Mouse (Mus musculus) forebrain, embryonic 15.5 days (tissue): Measurements from ENCODE around the gene Frmpd2. TPM values are rescaled to one million over a fixed set of nuclear protein-coding genes. Genes with fewer than 3 reads are reported as not detected.
"Not testable (repeated sequence)": the region's sequence is repeated elsewhere in the genome, so short reads cannot be mapped to it uniquely, and the experiment has no call there.

Experiments used
- ATAC-seq: fragments of 200-750 bp; cut with Nextera tagmentation; replicated peaks from 2 replicates; pipeline ENCODE4 v1.8.0; 2017; ENCODE audit warnings: mild to moderate bottlenecking, moderate TSS enrichment, moderate library complexity
- H3K27ac ChIP-seq: fragments of 300-500 bp; sonication (generic); replicated peaks from 2 replicates; pipeline ENCODE4 v1.5.1; 2015; ENCODE audit warnings: mild to moderate bottlenecking, inconsistent platforms
- H3K27me3 ChIP-seq: fragments of 300-500 bp; sonication (generic); 2 replicates; pipeline ENCODE4 v1.6.1; 2015; ENCODE audit warnings: inconsistent platforms
- H3K36me3 ChIP-seq: fragments of 300-500 bp; sonication (generic); 2 replicates; pipeline ENCODE4 v1.6.1; 2015; ENCODE audit warnings: mild to moderate bottlenecking, inconsistent platforms
- H3K4me1 ChIP-seq: fragments of 300-500 bp; sonication (generic); 2 replicates; pipeline ENCODE4 v1.6.1; 2015; ENCODE audit warnings: inconsistent platforms
- H3K4me2 ChIP-seq: fragments of 300-500 bp; sonication (generic); replicated peaks from 2 replicates; pipeline ENCODE4 v1.6.1; 2015; ENCODE audit warnings: mild to moderate bottlenecking, inconsistent platforms
- H3K4me3 ChIP-seq: fragments of 300-500 bp; sonication (generic); 2 replicates; pipeline ENCODE4 v1.5.1; 2015; ENCODE audit warnings: mild to moderate bottlenecking, inconsistent platforms
- H3K9ac ChIP-seq: fragments of 300-500 bp; sonication (generic); replicated peaks from 2 replicates; pipeline ENCODE4 v1.6.1; 2015; ENCODE audit warnings: mild to moderate bottlenecking, inconsistent platforms
- H3K9me3 ChIP-seq: fragments of 300-500 bp; sonication (generic); 2 replicates; pipeline ENCODE4 v1.6.1; 2016; ENCODE audit warnings: inconsistent platforms
- WGBS: fragments of 180-500 bp; shearing (Covaris S2); methylation state at CpG from one replicate; pipeline ENCODE4 v1.1.7; 2015; ENCODE audit warnings: mixed read lengths; 5-methylcytosine and 5-hydroxymethylcytosine counted together
- polyA plus RNA-seq: library from polyadenylated mRNA; unstranded; fragments of >200 nt; fragmentation: Nextera tagmentation; extraction: Ambion mirVana; gene quantifications from 2 replicates; pipeline ENCODE4 v1.2.1, GENCODE M21; 2015

Gene Frmpd2
- polyA plus RNA-seq: 0.03 and 0.04 TPM in 2 replicates

GRCm38 (mm10) chr14:33471331-33471730 is at the start of gene Frmpd2:
Gene Frmpd2 (plus strand): TSS chr14:33471696.
- H3K4me3 ChIP-seq: no peak within 1 kb of the TSS
- H3K27ac ChIP-seq: no peak within 1 kb of the TSS
- H3K9me3 ChIP-seq: no peaks in the 10 kb centered on the region
- H3K36me3 ChIP-seq: no peaks in the 10 kb centered on the region
- ATAC-seq: no peak
- WGBS: 23% methylated on average over 3 of the region's 3 CpGs
- no peaks in the 10 kb centered on the region for H3K27me3 ChIP-seq
- 0 out of 2 replicates have a peak, but pooled peaks cover 5% of the 10 kb centered on the region for H3K4me1 ChIP-seq
- no peak within 1 kb of the TSS for H3K9ac ChIP-seq
- H3K4me2 ChIP-seq: no peak within 1 kb of the TSS

GRCm38 (mm10) chr14:33423003-33423402 is 48.5 kb upstream of the Frmpd2 start:
- Histone ChIP-seq H3K9ac (no peak overlapping the region), H3K4me1 (no peaks in the 10 kb centered on the region), H3K4me2 (no peak overlapping the region), H3K4me3 (no peak overlapping the region), H3K9me3 (0 out of 2 replicates have a peak, but pooled peaks cover 5% of the 10 kb centered on the region), H3K36me3 (no peaks in the 10 kb centered on the region), H3K27me3 (no peaks in the 10 kb centered on the region), H3K27ac (no peak overlapping the region)
- no peak for ATAC-seq
- 80% methylated on average over 1 of the region's 1 CpGs for WGBS

GRCm38 (mm10) chr14:33424124-33424523 is 47.4 kb upstream of the Frmpd2 start:
- Histone ChIP-seq H3K9ac (no peak overlapping the region), H3K9me3 (0 out of 2 replicates have a peak, but pooled peaks cover 5% of the 10 kb centered on the region), H3K4me1 (no peaks in the 10 kb centered on the region), H3K4me3 (no peak overlapping the region), H3K36me3 (no peaks in the 10 kb centered on the region), H3K4me2 (no peak overlapping the region), H3K27ac (no peak overlapping the region), H3K27me3 (no peaks in the 10 kb centered on the region)
- no peak for ATAC-seq

- not testable (repeated sequence) for H3K4me3 ChIP-seq, ATAC-seq, H3K27me3 ChIP-seq, H3K4me1 ChIP-seq, H3K9me3 ChIP-seq, H3K9ac ChIP-seq, H3K27ac ChIP-seq, H3K36me3 ChIP-seq, H3K4me2 ChIP-seq
- 89% methylated on average over 4 of the region's 4 CpGs for WGBS
Measured at GRCm38 (mm10) chr14:33432485-33432884, 39.0 kb upstream of the Frmpd2 start.

GRCm38 (mm10) chr14:33443780-33444179 is 27.7 kb upstream of the Frmpd2 start:
- Histone ChIP-seq H3K9me3 (no peaks in the 10 kb centered on the region), H3K4me2 (no peak overlapping the region), H3K36me3 (no peaks in the 10 kb centered on the region), H3K9ac (no peak overlapping the region), H3K27me3 (no peaks in the 10 kb centered on the region), H3K4me1 (peaks cover 28% of the 10 kb centered on the region), H3K27ac (no peak overlapping the region), H3K4me3 (no peak overlapping the region)
- no peak for ATAC-seq
- 83% methylated on average over 2 of the region's 2 CpGs for WGBS

- no peak for ATAC-seq
- H3K9ac ChIP-seq: peak overlapping the region; percentile 88
- WGBS: 29% methylated on average over 3 of the region's 3 CpGs
- H3K9me3 ChIP-seq: no peaks in the 10 kb centered on the region
- H3K4me2 ChIP-seq: peak overlapping the region; percentile 59
- H3K4me3 ChIP-seq: peak overlapping the region; percentile 89
- H3K36me3 ChIP-seq: no peaks in the 10 kb centered on the region
- peak overlapping the region; percentile 90 for H3K27ac ChIP-seq
- H3K4me1 ChIP-seq: peaks cover 33% of the 10 kb centered on the region
- no peaks in the 10 kb centered on the region for H3K27me3 ChIP-seq
Measured at GRCm38 (mm10) chr14:33445962-33446361, 25.5 kb upstream of the Frmpd2 start.

- Histone ChIP-seq H3K36me3 (no peaks in the 10 kb centered on the region), H3K4me1 (peaks cover 35% of the 10 kb centered on the region), H3K9ac (peak overlapping the region; percentile 88), H3K4me2 (peak overlapping the region; percentile 59), H3K27me3 (no peaks in the 10 kb centered on the region), H3K4me3 (peak overlapping the region; percentile 89), H3K27ac (peak overlapping the region; percentile 90), H3K9me3 (no peaks in the 10 kb centered on the region)
- WGBS: 1% methylated on average over 67 of the region's 72 CpGs
- ATAC-seq: peak; percentile 59
Measured at GRCm38 (mm10) chr14:33446561-33447023, 24.9 kb upstream of the Frmpd2 start.

GRCm38 (mm10) chr14:33447027-33447569 is 24.4 kb upstream of the Frmpd2 start, which contains the start of gene Mapk8:
Gene Mapk8 (minus strand): TSS chr14:33447158.
- Histone ChIP-seq H3K27ac (peak within 1 kb of the TSS; percentile 90), H3K4me1 (peaks cover 35% of the 10 kb centered on the region), H3K4me3 (peak within 1 kb of the TSS; percentile 89), H3K36me3 (no peaks in the 10 kb centered on the region), H3K9ac (peak within 1 kb of the TSS; percentile 88), H3K9me3 (no peaks in the 10 kb centered on the region), H3K4me2 (peak within 1 kb of the TSS; percentile 59), H3K27me3 (no peaks in the 10 kb centered on the region)
- ATAC-seq: peak; percentile 98
- WGBS: under 1% methylated on average over 68 of the region's 70 CpGs

- Histone ChIP-seq H3K4me3 (no peak overlapping the region), H3K9ac (no peak overlapping the region), H3K9me3 (no peaks in the 10 kb centered on the region), H3K4me2 (no peak overlapping the region), H3K36me3 (no peaks in the 10 kb centered on the region), H3K4me1 (peaks cover 31% of the 10 kb centered on the region), H3K27me3 (no peaks in the 10 kb centered on the region), H3K27ac (no peak overlapping the region)
- ATAC-seq: no peak
- 81% methylated on average over 4 of the region's 4 CpGs for WGBS
Measured at GRCm38 (mm10) chr14:33448276-33448675, 23.2 kb upstream of the Frmpd2 start.

- Histone ChIP-seq H3K27ac (no peak overlapping the region; the same call in 1 of the 2 replicates), H3K4me2 (no peak overlapping the region), H3K9me3 (no peaks in the 10 kb centered on the region), H3K4me3 (no peak overlapping the region), H3K36me3 (no peaks in the 10 kb centered on the region), H3K4me1 (peaks cover 23% of the 10 kb centered on the region), H3K27me3 (no peaks in the 10 kb centered on the region), H3K9ac (no peak overlapping the region)
- no peak for ATAC-seq
- WGBS: 82% methylated on average over 2 of the region's 2 CpGs
Measured at GRCm38 (mm10) chr14:33449296-33449840, 22.1 kb upstream of the Frmpd2 start.

GRCm38 (mm10) chr14:33450331-33450730 is 21.2 kb upstream of the Frmpd2 start:
- no peaks in the 10 kb centered on the region for H3K27me3 ChIP-seq
- ATAC-seq: no peak
- no peak overlapping the region for H3K4me2 ChIP-seq
- no peaks in the 10 kb centered on the region for H3K9me3 ChIP-seq
- H3K36me3 ChIP-seq: no peaks in the 10 kb centered on the region
- H3K27ac ChIP-seq: no peak overlapping the region
- no peak overlapping the region for H3K4me3 ChIP-seq
- no peak overlapping the region for H3K9ac ChIP-seq
- peaks cover 19% of the 10 kb centered on the region for H3K4me1 ChIP-seq

- H3K4me1 ChIP-seq: no peaks in the 10 kb centered on the region
- no peak overlapping the region for H3K4me2 ChIP-seq
- H3K4me3 ChIP-seq: no peak overlapping the region
- 0 out of 2 replicates have a peak, but pooled peaks cover 5% of the 10 kb centered on the region for H3K9me3 ChIP-seq
- 58% methylated on average over 3 of the region's 3 CpGs for WGBS
- H3K27ac ChIP-seq: no peak overlapping the region
- H3K27me3 ChIP-seq: no peaks in the 10 kb centered on the region
- ATAC-seq: no peak
- H3K9ac ChIP-seq: no peak overlapping the region
- H3K36me3 ChIP-seq: no peaks in the 10 kb centered on the region
Measured at GRCm38 (mm10) chr14:33463658-33464057, 7.8 kb upstream of the Frmpd2 start.

GRCm38 (mm10) chr14:33467766-33468165 is 3.7 kb upstream of the Frmpd2 start:
- H3K27ac ChIP-seq: no peak overlapping the region
- no peaks in the 10 kb centered on the region for H3K9me3 ChIP-seq
- H3K9ac ChIP-seq: no peak overlapping the region
- H3K36me3 ChIP-seq: no peaks in the 10 kb centered on the region
- no peaks in the 10 kb centered on the region for H3K27me3 ChIP-seq
- no peak overlapping the region for H3K4me3 ChIP-seq
- ATAC-seq: no peak
- no peak overlapping the region for H3K4me2 ChIP-seq
- 89% methylated on average over 6 of the region's 6 CpGs for WGBS
- H3K4me1 ChIP-seq: no peaks in the 10 kb centered on the region
